Mouse (Mus musculus): ENCODE results near the gene Rora.

The Rora gene

GRCm38 (mm10) chr9:68944026-68944425 is 290.4 kb downstream of the Rora start:
- in situ Hi-C loops (cut with MseI, MboI), result no loop called here

- in situ Hi-C loops (cut with MseI, MboI), result no loop called here
These were observed 294.1 kb downstream of the Rora start for GRCm38 (mm10) chr9:68947707-68948106.

- in situ Hi-C loops (cut with MseI, MboI), result no loop called here
These were observed 294.6 kb downstream of the Rora start for GRCm38 (mm10) chr9:68948141-68948540.

- in situ Hi-C loops (cut with MseI, MboI), result loop anchor here in 1 of 2 experiments (25.0 kb wide), 1 partner anchor 331 kb away; no protein-coding TSS in a partner anchor
These were observed 302.8 kb downstream of the Rora start for GRCm38 (mm10) chr9:68956210-68956874.

GRCm38 (mm10) chr9:68956938-68957573 is 303.5 kb downstream of the Rora start:
- in situ Hi-C loops (cut with MseI, MboI), result loop anchor here in 1 of 2 experiments (25.0 kb wide), 1 partner anchor 330 kb away; no protein-coding TSS in a partner anchor

GRCm38 (mm10) chr9:68957793-68958192 is 304.2 kb downstream of the Rora start:
- in situ Hi-C loops (cut with MseI, MboI), result loop anchor here in 1 of 2 experiments (25.0 kb wide), 1 partner anchor 330 kb away; no protein-coding TSS in a partner anchor

- in situ Hi-C loops (cut with MseI, MboI), result loop anchor here in 1 of 2 experiments (25.0 kb wide), 1 partner anchor 328 kb away; no protein-coding TSS in a partner anchor
These were observed 305.3 kb downstream of the Rora start for GRCm38 (mm10) chr9:68958919-68959318.

- in situ Hi-C loops (cut with MseI, MboI), result loop anchor here in 1 of 2 experiments (25.0 kb wide), 1 partner anchor 323 kb away; no protein-coding TSS in a partner anchor
These were observed 310.3 kb downstream of the Rora start for GRCm38 (mm10) chr9:68963898-68964297.

GRCm38 (mm10) chr9:68966540-68966939 is 313.0 kb downstream of the Rora start:
- in situ Hi-C loops (cut with MseI, MboI), result loop anchor here in 1 of 2 experiments (25.0 kb wide), 1 partner anchor 321 kb away; no protein-coding TSS in a partner anchor

- in situ Hi-C loops (cut with MseI, MboI), result loop anchor here in 1 of 2 experiments (25.0 kb wide), 1 partner anchor 317 kb away; no protein-coding TSS in a partner anchor
These were observed 316.5 kb downstream of the Rora start for GRCm38 (mm10) chr9:68970074-68970473.

GRCm38 (mm10) chr9:68972277-68972676 is 318.7 kb downstream of the Rora start:
- in situ Hi-C loops (cut with MseI, MboI), result loop anchor here in 1 of 2 experiments (25.0 kb wide), 1 partner anchor 315 kb away; no protein-coding TSS in a partner anchor

- in situ Hi-C loops (cut with MseI, MboI), result loop anchor here in 1 of 2 experiments (25.0 kb wide), 1 partner anchor 313 kb away; no protein-coding TSS in a partner anchor
These were observed 320.9 kb downstream of the Rora start for GRCm38 (mm10) chr9:68974517-68974916.

- in situ Hi-C loops (cut with MseI, MboI), result no loop called here
These were observed 322.6 kb downstream of the Rora start for GRCm38 (mm10) chr9:68976136-68976535.

- in situ Hi-C loops (cut with MseI, MboI), result no loop called here
These were observed 323.3 kb downstream of the Rora start for GRCm38 (mm10) chr9:68976851-68977250.

GRCm38 (mm10) chr9:68978656-68979055 is 325.1 kb downstream of the Rora start:
- in situ Hi-C loops (cut with MseI, MboI), result no loop called here

- in situ Hi-C loops (cut with MseI, MboI), result no loop called here
These were observed 326.5 kb downstream of the Rora start for GRCm38 (mm10) chr9:68980041-68980440.

- in situ Hi-C loops (cut with MseI, MboI), result no loop called here
These were observed 331.5 kb downstream of the Rora start for GRCm38 (mm10) chr9:68985046-68985445.

- in situ Hi-C loops (cut with MseI, MboI), result no loop called here
These were observed 332.2 kb downstream of the Rora start for GRCm38 (mm10) chr9:68985796-68986195.

GRCm38 (mm10) chr9:68987290-68988042 is 333.9 kb downstream of the Rora start:
- in situ Hi-C loops (cut with MseI, MboI), result no loop called here

GRCm38 (mm10) chr9:68988162-68988911 is 334.8 kb downstream of the Rora start:
- in situ Hi-C loops (cut with MseI, MboI), result no loop called here

- in situ Hi-C loops (cut with MseI, MboI), result no loop called here
These were observed 336.4 kb downstream of the Rora start for GRCm38 (mm10) chr9:68989885-68990449.
